Mouse (Mus musculus): ENCODE results near the gene Olfr136.

Olfr136 gene

DNA sequence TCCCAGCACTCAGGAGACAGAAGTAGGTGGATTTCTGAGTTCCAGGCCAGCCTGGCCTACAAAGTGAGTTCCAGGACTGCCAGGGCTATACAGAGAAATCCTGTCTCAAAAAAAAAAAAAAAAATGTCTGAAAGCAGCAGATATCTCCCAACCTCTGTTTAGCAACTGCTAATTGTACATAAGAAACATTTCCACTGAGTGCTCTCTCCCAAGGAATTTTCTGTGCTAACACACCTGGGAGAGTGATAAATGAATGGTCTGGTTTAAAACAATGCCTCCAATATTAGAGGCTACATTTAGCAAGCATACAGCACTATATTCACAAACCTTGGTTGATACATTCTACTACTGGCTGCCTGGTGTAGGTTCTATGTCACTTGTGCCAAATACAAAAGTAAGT lies at the start of gene Olfr136:
Olfr136 (plus strand) TSS at position 301 of the 400 bp plus-strand sequence.
- DNase-seq: no peak

DNA sequence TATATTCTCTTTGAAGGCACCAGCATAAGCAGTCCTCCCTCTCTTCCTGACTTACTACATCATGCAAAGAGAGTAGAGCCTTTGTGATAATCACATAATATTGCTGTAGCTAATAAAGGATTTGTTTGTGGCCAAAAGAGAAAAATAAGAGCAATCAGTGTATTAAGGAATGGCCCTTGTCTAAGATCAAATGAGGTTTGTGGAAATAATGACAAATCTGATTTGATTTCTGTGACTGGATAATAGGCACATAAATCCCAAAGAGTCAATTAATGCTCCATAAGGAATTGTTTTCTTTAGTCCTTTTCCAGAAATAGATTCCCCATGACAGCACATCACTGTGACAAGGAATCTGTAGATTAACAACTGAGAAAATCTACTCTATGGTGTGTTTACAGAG lies 22.2 kb upstream of the Olfr136 start, which contains the start of gene Olfr137:
Olfr137 (minus strand) TSS at position 101 of the 400 bp plus-strand sequence.
- DNase-seq: no peak

All from kidney, postnatal 36 days (tissue).